Mouse (Mus musculus) CD8-positive naive resting alpha-beta T cell, adult 2 months (primary cell): ENCODE measurements around the gene Ccr5.

ENCODE experiments used
- DNase-seq, 2 experiments: peaks; one replicate each; pipeline ENCODE4 v3.0.0; 2022; ENCODE audit warnings: low read depth in 2 of 2, low spot score in 2 of 2

Gene Ccr5

DNA sequence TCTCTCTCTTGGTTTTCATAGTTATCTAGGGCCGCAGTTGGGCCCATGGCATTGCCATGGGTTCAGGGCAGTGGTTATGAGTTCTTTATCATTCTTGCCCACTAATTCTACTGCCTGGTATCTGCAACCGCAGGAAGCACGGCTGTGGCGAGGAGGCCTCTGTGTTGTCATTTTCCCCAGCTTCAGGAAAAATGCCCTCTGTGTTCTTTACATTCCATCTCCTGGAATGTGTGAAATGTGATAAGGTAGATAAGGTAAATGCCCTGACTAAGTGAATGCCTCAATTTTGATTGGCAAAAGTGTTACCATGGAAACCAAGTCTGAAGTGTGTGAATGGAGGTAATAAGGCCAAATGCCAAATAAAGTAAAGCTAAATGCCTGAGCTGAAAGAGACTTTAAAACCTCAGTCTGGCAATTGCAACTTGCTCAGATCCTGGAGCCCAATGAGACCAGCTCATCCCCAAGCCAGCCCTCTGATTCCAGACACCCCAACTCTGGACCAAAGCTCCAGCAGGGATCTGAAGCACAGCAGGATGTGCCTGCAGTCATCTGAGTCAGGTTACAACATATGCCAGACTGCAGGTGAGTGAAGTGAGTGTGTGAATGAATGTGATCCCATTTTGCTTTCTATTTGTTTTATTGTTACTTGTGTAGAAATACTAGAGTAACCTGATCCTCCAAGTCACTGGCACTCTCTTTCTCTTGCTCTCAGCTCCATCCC lies 16.9 kb downstream of the Ccr5 start:
- no peak for DNase-seq

DNA sequence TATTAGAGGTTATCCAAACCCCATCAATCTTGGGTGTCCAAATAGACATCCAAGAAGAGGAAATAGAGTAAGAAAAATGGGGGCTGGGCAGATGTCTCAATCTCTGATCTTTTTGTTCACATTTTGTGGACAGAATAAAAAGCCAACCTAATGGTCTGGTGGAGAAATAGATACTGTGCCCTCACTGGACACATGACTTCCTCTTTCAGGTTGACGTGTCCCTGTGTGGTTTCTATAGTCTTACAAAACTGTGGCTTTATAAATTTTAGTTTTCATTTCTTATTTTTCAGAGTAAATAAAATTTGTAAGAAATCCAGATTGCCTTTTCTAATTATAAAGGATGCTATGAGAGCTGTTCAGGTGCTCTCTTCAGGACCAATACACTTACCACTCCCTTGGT lies 22.3 kb downstream of the Ccr5 start:
- no peak for DNase-seq

DNA sequence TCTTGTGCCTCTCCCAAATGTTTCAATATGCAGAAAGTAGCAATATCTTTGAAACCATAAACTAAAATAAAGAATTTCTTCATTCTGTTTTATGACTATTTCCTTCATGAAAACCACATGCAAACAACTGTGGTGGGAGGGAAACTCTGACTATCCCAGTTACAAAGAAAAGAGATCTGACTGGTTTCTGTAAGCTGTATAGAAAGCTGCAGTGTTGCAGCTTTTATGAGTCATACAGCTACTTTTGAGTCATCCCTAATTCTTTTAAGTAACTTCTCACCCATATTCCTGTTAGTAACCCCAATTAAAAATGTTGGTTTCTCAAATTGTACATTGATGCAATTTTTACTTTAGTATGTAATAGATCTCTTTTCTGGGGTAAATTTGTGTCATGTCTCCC lies 25.0 kb downstream of the Ccr5 start:
- no peak for DNase-seq
